Mouse (Mus musculus) small intestine, adult 2 months (tissue): ENCODE measurements around the gene Ghrh.

Experiments used
- CTCF ChIP-seq: fragments of 200-500 bp; IDR thresholded peaks from 2 replicates; pipeline ENCODE4 v1.5.1; 2012; ENCODE audit warnings: low read depth, mild to moderate bottlenecking, control low read depth, inconsistent platforms, low read length, moderate library complexity, mixed read lengths; ENCODE audit not compliant: insufficient replicate concordance, insufficient read length; ENCODE audit errors: extremely low read depth
- POLR2A ChIP-seq: fragments of 200-500 bp; IDR thresholded peaks from 2 replicates; pipeline ENCODE4 v1.6.1; 2012; ENCODE audit warnings: low read depth, mild to moderate bottlenecking, control low read depth, inconsistent platforms, low read length, moderate library complexity

DNA sequence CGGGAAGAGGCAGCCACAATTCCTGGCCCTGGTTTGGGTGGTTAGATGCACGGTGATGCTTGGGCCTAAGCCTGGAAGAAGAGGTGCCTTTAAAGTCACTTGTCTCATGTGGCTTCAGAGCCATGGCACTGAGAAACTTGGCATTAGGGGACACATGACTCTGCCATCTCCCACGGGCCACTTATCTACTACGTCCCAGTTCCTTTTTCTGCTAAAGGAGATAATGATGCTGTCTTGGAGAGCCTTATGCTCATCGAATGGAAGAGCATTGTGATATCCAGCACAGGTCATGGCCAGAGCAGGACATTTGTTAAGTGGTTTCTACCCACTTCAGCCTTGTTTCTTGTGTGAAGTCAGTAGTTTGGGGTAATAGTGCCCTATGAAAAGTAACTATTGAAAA lies 58.3 kb downstream of the Ghrh start:
- TF ChIP-seq POLR2A = no peak
- no peak for TF ChIP-seq CTCF
